Mouse (Mus musculus) liver, adult 2 months (tissue): ENCODE data around the gene Tmem205.

Experiments
- CTCF ChIP-seq: fragments of 200-500 bp; IDR thresholded peaks from 2 replicates; pipeline ENCODE4 v1.5.1; 2011; ENCODE audit warnings: low read depth, low read length, control low read depth
- POLR2A ChIP-seq: fragments of 200-500 bp; IDR thresholded peaks from 2 replicates; pipeline ENCODE4 v1.6.1; 2011; ENCODE audit warnings: low read length, control low read depth; ENCODE audit not compliant: insufficient read depth; ENCODE audit errors: extremely low read depth

GRCm38 (mm10) chr9:21925506-21925905 is 1.9 kb downstream of the Tmem205 start:
- TF ChIP-seq CTCF (no peak), POLR2A (no peak)
